Mouse (Mus musculus): ENCODE measurements around the gene Ippk.

GRCm38 (mm10) chr13:49467585-49467984, 46.5 kb downstream of the Ippk start:
- no peak for TF ChIP-seq POLR2A (IDR thresholded peaks at IDR 0.05; ENCODE audit: borderline replicate concordance, insufficient read depth, low read length)
- TF ChIP-seq CTCF (IDR thresholded peaks at IDR 0.05; ENCODE audit: borderline replicate concordance, insufficient read depth, low read depth, low read length) = no peak
